Mouse (Mus musculus): ENCODE measurements at regions not wholly inside any gene's neighbourhood (a gene's known extent, or its start where the extent isn't known, plus 50 kb on each side); places are given as distances from the start of the nearest gene placed in this dataset.

DNA sequence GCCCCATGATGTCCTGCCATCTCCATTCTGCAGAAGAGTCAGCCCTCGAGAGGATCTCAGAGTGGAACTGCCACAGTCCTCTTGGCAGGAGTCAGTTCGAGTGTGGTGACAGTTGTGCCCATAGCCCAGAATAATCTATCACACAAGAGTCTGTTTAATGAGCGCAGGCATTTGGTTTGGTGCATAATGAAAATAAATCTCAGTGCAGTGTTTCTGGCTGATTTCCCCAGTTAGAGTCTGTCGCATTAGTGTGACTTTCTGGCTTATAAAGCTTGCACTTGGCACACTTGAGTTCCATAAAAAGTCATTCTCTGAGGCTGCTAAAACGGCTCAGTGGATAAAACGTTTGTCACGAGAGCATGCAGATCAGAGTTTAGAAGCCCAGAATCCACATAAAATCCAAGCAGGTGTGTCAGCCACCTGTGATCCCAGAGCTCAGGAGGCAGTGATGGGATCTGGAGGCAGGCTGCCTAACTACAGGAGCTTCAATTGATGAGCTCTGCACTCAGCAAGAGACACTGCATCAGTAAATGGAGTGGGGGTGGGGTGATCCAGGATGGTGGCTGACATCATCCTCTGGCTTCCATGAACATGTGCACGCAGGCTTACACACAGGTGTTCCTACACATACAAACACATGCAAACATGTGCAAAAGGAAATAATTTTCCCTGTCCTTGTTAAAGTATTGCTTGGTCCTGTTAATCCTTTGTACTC, 578.5 kb downstream of the Plekhb2 start:
- no peak for TF ChIP-seq EP300 (optimal IDR thresholded peaks at IDR 0.05)
- no peak for TF ChIP-seq CTCF (IDR thresholded peaks at IDR 0.05; ENCODE audit: low read depth)

Data from stomach, postnatal 0 days (tissue).